Mouse (Mus musculus): Measurements from ENCODE around the gene Socs3. TPM values are rescaled to one million over a fixed set of nuclear protein-coding genes. Genes with fewer than 3 reads are reported as not detected.

Gene Socs3
- total RNA-seq (2021), result 10 to 100 TPM; 11.8 to 12.7 TPM
- long read RNA-seq, experiment 1, transcript Socs3-201 (2 exons, 2,552 nt), result major isoform, 24 of 29 reads
- long read RNA-seq, experiment 1, partial matches to known transcripts, result 0 of 29 reads
- long read RNA-seq, experiment 1, other reads (novel, unspliced or antisense), result 5 of 29 reads
- long read RNA-seq, experiment 2, transcript Socs3-201 (2 exons, 2,552 nt), result major isoform, 32 of 38 reads
- long read RNA-seq, experiment 2, partial matches to known transcripts, result 0 of 38 reads
- long read RNA-seq, experiment 2, other reads (novel, unspliced or antisense), result 6 of 38 reads

DNA sequence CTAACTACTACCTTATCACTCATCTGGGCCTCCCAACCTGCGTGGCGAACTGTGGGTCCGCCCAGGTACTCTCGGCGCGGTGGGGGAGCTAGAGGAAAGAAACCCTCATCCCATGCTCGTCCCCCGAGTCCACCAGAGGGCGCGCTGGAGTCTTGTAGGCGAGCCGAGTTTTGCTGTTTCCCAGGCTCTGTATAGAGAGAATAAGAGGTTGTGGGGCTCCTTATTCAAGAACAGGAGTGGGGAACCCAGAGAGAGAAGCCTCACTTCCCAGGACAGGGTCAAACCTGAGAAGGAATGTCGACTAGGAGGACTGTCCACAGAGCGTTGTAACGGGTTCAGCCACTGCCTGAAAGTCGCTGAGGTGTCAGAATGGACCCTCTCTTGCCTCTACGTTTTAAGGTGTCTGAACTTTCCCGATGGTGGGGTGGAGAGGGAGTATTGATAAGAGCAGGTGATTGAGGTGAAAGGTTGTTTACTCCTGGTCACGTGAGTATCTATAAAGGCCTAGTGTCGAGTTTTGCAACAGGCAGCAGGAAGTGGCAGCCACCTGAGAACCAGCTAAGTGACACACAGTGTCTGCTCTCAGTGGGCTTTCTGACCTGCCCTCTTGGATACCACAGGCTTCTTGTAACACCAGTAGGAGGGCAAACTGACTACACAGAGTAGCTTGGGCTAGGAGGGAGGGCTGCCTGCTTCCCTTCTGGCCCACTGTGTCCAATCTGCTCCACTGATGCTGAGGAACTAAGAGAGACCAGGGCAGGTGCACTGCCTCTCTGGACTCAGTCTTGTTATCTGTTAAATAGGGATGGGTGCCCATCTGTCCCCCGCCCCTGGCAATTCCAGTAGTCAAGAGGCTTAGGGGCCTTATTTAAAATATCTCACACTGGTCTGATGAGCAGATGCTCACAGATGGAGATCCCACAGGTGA, at the start of gene Socs3:
Socs3 (minus strand) TSS at position 103 of the 928 bp plus-strand sequence.
- DNase-seq (ENCODE audit: low spot score in 2 of 2), result peak; percentile 83 to 88

DNA sequence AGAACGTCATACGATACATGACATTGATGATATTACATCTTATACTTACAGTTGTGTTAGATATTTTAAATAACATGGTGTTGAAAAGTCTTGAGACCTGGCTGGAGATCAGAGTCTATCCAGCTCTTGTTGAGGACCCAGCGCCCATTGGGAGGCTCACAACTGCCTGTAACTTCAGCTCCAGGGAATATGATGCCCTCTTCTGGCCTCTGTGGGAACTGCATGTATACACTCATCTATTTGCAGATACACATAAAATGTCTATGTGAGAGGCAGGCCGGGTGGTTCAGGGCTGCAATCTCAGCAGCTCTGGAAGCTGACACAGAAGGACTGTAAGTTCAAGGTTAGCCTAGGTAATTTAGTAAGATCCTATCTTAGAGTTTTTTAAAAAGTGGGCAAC, 48.5 kb upstream of the Socs3 start:
- no peak for DNase-seq (ENCODE audit: low spot score in 2 of 2)

DNA sequence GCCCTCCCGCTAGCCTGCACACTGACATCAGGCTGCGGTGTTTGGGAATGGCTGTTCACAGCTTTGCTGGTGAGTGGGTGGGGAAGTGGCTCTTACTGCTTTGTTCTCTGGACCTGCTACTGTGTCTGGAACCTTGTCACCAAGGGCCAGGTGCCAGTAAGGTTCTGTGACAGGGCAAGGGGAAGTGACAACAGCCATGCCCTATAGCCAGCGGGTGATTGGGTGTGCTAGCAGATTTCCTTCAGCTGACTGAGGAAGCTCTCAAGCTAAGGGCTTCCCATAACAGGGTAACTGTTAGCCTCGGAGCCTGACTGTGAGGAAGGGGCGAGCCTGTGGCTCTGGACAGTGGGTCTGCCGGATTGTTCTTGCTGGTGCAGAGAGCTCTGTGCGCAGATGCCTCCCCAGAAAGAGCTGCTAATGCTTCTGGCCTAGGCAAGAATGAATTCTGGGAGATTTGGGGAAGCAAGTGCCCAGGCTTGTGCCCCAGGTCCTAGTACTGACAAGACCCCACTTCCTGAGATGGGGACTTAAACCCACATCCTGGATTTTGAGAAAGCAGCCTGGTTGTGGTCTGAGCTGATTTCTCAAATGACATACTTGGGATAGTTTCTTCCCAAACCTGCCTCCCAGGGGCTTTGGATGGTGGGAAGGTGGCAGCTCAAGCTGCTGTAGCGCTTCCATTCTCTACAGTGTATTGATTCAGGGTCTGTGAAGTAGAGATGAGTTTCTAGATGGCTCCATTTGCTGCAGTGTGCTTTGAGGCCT, 45.7 kb upstream of the Socs3 start:
- DNase-seq (ENCODE audit: low spot score in 2 of 2), result no peak

DNA sequence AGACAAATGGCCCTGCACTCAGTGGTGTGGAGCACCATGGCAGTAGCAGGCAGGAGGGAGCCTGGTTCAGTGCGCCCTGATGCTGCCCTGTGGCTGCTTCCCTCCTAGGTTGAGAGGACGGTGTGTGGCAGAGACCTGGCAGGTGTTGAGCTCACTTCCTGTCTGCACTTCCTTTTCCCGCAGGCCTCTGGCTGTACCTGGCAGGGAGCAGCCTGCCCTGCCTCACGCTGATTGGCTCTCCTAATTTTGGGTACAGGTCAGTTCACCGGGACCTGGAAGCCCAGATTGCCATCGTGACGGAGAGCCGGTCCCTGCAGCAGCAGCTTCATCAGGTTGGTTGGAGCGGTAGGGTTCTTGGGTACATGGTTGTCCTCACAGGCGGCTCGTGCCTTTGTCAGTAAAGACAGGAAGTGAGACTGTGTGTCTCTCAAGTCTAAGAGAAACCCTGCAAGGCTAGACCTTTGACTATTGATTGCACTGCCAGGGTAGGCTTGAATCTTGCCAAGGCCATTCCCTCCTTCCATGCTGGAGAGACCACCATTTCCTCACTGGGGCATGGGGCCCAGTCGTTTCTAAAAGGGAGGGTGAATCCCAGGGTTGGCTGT, 44.6 kb upstream of the Socs3 start:
- no peak for DNase-seq (ENCODE audit: low spot score in 2 of 2)

DNA sequence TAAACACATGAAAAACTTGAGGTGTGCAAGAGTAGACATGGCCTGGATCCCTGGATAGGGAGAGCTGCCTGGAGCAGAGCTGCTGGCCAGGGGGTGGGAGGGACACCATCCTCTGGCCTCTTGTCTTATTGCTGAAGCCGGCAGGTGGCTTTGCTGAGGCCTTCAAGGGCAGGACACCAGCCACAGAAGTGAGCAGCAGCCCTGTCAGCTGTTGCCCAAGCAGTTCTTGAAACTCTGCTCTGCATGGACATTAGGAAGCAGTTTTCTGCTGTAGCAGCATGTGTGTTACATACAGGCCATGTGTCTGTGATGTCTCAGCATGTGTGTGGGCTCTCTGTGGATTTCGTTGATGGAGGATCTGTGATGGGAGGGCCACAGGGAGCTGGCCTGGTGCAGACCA, 43.5 kb upstream of the Socs3 start:
- no peak for DNase-seq (ENCODE audit: low spot score in 2 of 2)

DNA sequence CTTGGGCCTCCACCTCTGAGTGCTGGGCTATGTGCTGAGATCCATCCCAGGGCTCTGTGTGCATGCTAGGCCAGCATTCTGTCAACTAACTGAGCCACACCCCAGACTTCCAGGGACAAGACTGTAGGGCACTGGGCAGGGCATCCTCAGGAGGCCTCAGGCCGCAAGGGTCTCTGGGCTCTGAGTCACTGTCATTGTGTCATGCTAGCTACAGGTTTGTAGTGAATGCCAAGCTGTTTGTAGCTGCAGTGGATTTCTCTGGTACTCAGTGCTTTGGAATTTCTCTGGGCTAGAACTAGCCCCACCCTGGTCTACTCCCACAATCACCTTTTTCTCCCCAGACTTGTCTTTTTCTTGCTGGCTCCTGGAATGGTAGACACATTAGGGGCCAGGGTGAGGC, 42.7 kb upstream of the Socs3 start:
- no peak for DNase-seq (ENCODE audit: low spot score in 2 of 2)

DNA sequence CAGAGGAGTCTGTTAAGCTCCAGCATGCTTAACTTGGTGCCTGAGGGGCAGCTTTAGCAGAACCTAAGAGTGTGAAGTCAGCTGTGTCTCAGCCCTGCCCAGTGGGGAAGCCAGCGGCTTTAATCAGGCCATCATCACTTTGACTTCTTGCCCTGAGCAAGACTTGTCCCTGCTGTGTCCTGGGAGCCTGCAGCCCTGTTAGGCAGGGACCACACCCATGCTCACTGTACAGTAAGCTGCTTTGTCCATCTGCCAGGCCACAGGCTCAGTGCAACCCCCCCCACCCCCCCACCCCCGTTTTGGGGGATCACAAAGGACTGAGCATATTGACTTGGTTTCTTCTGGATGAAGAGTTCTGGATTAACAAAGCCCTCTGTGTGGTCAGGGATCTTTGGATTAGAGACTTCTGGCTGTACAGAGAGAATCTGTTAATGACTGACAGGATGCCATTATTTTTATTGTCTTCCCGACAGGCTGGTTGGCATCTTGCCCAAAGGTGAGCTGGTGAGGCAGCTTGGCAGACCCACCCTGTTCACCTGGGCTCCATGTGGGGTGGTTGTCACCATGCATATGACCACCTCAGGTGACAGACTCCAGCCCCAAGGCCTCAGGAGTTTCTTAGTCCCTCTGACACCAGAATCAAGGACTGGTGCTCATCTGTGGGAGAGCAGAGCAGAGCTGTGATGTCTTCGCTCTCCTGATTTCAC, 40.2 kb upstream of the Socs3 start:
- no peak for DNase-seq (ENCODE audit: low spot score in 2 of 2)

DNA sequence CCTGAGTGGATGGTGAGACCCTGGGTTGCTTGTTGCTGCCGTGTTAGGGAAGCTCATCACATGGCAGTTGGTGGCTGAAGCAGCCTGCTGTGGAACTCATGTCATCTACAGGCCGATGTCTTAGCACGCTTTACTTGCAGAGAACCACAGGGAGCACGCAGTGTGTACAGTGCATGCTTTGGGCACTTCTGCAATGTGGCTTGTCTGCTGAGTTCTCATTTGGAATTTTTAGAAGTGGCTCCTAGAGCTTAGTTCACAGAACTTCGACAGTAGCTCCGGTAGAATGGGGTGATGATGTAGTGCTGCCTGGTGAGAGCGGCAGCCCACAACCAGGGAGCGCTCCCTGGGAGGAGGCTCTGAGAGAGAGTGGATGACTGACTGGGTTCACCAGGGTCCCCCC, 39.0 kb upstream of the Socs3 start:
- DNase-seq (ENCODE audit: low spot score in 2 of 2), result no peak

DNA sequence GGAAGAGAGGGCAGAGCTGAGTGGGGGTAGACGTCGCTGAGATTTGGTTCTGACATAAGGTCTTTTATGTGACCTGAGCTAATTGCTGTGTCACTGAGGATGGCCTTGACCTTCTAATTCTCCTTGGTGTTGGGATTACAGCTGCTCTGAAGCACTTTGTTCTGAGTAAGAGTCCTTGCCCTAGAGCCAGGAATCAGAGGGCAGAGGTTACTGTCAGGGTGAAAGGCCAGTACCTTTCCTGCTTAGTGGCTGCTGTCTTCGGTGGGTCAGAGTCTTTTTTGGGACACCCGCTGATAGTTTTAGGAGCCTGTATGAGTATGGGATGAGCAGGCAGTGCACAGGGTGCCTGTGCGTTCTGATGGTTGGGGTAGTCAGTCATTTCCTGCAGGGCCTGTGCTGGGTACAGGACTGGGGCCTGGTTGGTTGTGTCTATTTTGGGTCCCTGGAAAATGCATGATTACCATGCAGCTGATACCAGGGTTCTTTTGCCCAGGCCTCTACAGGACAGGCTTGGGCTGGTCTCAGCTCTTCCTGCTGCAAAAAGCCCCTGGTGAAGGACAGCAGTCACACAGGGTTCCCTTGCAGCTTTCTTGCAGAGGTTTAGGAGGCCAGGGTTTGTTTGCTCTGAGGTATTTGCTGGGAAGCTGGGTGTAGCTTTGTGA, 38.4 kb upstream of the Socs3 start:
- no peak for DNase-seq (ENCODE audit: low spot score in 2 of 2)

DNA sequence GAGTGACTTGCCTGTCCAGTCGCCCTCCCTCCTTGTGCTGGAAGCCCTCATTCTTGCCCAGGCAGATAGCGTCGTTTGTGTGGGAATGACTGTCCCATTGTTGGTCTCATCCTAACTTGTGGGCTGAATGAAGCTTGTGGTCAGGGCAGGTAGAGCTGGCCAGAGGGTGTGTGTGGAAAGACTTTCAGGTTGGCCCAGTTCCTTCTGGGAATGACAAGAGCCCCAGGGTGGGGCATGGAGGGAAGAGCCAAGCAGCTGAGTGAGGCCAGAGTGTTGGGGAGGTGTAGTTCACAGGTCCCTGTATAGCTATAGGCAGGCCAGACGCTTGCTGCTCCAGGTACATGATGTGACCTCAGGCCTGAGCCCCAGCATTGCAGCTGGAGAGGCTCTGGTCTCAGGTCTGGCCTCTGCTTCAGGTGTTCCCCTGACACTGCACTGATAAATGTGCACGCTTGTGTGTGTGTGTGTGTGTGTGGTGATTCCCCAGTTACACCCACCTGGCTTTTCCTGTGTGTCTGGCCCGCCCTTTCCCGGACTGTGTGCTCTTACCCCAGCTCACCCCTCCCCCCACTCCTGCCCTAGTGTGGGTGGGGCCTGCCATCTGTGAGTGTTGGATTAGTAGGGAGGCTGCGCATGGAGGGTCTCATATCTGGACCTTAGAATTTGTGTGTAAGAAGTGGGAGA, 37.8 kb upstream of the Socs3 start:
- DNase-seq (ENCODE audit: low spot score in 2 of 2), result no peak

DNA sequence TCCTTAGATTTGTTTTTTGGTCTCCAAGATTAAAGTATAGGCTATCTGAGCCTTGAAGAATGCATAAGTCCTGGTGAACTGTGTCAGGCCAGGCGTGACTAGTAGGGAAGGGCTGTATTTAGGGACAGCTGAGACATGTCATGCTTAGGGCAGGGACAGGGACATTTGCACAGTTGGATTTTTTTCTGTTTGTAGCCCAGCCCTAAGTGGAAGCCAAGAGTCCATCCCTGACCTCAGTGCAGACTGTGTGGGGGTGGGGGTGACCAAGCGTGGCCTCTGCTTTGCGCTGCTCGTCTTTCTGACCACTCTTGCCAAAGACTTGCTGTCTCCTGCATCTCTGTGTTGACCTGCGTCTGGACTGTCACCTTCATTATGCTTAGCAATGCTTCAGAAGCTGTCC, 34.4 kb upstream of the Socs3 start:
- no peak for DNase-seq (ENCODE audit: low spot score in 2 of 2)

DNA sequence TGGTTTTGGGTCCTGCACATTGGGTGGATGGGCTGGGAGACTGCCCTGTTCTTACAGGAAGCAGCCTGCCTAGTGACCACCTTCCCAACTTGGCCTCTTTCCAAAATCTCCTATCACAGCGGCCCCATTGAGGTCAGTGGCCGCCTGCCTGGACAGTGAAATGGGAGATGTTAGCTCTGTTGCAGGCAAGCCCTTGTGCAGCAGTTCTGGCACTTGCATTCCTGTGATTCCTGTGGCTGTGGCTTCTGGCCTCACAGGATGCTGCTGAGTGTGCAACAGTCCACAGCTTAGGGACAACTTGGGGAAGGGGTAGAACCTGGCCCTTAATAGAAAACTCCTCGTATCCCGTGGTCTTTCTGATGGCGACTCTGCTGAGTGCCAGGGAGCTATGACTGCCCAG, 33.9 kb upstream of the Socs3 start:
- no peak for DNase-seq (ENCODE audit: low spot score in 2 of 2)

DNA sequence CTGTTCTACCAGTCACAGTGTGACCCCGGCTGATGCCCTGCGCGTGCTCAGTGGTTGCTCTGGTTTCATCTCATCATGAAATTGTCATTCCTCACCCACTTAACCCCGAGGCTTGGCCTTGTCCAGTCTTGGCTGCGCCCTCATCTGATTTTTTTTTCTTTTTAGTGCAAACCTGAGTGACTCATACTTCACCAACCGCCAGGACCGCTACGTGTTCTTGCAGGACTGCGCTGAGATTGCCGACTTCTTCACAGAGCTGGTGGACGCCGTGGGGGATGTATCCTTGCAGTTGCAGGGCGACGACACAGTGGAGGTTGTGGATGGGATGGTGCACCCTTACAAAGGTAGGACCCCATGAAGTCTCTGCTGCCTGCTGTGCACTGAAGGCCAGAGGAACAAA, 33.3 kb upstream of the Socs3 start:
- DNase-seq (ENCODE audit: low spot score in 2 of 2), result no peak

DNA sequence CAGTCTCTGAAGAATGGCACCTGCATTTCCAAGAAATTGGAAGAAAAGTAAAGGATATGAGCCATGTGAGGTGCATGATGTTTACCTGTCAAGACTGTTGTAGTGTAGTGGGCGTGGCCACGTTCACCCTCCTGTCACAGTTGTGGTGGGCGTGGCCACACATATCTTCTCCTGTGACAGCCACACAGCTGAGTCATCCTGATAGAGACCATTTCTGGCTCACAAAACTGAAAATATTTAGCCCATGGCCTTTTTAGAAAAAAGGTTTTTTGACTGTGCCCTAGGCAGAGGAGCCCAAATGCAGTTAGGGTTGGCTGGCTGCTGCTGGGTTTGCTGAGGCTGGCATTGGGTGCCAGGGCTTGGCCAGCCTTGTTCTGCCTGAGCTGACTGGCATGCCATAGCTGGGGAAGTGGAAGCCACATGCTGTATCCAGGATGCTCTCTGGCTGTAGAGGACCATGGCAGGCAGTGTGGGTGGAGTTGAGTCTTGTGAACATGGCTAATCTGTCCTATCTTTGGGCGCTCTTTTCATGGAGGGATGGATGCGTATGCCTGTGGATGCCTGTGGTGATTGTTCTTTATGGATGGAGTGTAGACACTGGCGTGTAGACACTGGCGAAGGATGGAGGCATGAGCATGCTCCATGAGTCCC, 30.8 kb upstream of the Socs3 start:
- DNase-seq (ENCODE audit: low spot score in 2 of 2), result no peak

DNA sequence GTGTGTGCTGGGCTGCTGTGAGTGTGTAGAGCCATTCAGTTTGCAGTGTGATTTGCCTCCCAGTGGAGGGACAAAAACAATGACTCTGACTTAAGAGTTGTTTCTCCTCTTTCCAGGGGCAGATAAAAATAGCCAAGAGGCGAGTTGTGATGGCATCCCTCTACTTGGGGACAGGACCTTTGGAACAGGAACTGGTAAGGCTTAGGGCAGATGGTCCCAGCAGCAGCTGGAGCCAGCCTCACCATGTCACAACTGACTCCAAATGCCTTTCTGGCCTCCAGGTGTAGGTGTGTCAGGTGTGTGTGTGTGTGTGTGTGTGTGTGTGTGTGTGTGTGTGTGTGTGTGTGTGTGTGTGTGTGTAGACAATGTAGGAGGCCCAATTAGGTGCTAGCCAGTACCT, 30.2 kb upstream of the Socs3 start:
- DNase-seq (ENCODE audit: low spot score in 2 of 2), result no peak

DNA sequence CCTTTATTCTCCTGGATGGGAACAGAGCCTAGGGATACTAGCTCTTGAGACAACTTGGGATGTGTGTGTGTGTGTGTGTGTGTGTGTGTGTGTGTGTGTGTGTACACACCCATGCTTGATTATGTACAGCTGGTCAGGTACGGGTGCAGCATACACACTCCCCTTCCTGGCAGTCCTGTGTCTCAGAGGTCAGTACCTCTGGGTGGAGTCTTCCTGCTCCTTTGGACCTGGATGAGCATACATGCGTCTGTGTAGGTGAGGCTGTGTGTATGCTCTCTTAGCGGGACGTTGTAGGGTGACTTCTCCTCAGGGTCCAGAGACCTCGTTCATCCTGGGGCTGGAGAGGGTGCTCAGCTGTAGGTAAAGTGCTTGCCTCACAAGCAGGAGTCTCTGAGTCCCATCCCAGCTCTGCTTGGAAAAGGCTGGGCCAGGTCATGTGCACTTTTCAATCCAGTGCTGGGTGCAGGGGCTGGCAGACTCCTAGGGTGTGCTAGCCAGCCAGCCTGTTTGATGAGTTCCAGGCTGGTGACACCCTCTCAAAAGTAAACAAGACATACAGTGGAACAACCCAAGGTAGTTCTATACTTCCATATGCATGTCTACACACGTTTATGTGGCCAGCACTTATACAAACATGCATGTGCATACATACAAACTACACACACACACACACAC, 29.6 kb upstream of the Socs3 start:
- no peak for DNase-seq (ENCODE audit: low spot score in 2 of 2)

DNA sequence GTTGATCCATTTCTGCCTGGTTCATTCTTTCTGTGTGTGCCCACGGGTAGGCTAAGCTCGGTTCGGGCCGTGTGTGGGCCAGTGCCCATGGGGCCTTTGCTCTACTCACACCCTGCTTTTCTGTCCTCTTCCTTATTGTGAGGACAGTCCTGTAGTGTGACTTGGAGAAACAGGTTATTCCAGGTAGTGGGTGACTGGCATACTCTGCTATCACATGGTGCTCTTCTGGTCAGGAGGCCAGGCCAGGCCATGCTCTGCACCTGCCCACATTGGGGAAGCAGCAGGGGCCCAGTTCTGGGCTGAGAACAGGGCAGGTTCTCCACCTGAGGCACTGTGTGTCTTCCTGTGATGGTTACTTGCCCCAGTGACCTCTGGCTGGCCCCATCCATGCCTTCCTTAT, 28.5 kb upstream of the Socs3 start:
- DNase-seq (ENCODE audit: low spot score in 2 of 2), result no peak

DNA sequence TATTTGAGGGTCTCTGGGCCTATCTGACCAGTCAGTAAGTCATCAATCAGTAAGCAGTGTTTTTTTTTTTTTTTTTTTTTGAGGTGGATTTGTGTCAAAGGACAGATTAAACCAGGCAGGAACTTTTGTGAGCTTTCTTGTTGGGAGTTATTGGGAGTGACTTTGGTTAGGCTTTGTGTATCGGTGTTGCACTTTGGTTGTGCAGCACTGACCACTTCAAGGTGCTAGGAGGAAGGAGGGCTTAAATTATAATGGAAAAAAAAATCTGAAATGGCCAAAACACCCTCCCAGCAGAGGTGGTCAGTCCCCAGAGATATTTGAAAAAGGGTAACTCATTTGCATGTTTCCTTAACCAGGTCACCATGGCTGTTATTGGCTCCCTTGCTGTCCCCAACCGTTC, 27.2 kb upstream of the Socs3 start:
- no peak for DNase-seq (ENCODE audit: low spot score in 2 of 2)

DNA sequence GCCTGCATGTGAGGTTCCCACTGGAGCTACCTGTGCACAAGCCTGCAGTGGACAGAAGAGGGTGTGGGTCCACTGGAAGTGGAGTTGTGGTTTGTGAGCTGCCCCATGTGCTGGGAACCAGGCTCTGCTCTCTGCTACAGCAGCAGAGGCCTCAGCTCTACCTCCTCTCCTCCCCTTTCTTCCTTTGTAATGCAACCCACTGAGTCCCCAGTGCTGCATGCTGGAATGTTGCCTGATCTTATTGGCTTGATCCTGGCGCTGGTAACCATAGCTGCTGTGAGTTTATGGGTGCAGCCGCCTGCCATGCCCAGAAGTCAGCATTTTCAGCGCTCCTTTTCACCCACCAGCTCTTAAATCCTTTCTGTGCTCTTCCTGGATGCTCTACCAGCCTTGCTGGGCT, 26.2 kb upstream of the Socs3 start:
- DNase-seq (ENCODE audit: low spot score in 2 of 2), result no peak
